Mouse (Mus musculus) midbrain, embryonic 15.5 days (tissue): ENCODE results near the gene Ankrd11. TPM values are rescaled to one million over a fixed set of nuclear protein-coding genes. Genes with fewer than 3 reads are reported as not detected.
"Not testable (repeated sequence)": the region's sequence is repeated elsewhere in the genome, so short reads cannot be mapped to it uniquely, and the experiment has no call there.

Experiments used
- ATAC-seq: fragments of 200-750 bp; cut with Nextera tagmentation; replicated peaks from 2 replicates; pipeline ENCODE4 v1.8.0; 2017; ENCODE audit warnings: moderate TSS enrichment
- H3K27ac ChIP-seq: fragments of 300-500 bp; sonication (generic); 2 replicates; pipeline ENCODE4 v1.5.1; 2015; ENCODE audit warnings: mild to moderate bottlenecking, inconsistent platforms
- H3K27me3 ChIP-seq: fragments of 300-500 bp; sonication (generic); replicated peaks from 2 replicates; pipeline ENCODE4 v1.6.1; 2015; ENCODE audit warnings: inconsistent platforms
- H3K36me3 ChIP-seq: fragments of 300-500 bp; sonication (generic); replicated peaks from 2 replicates; pipeline ENCODE4 v1.6.1; 2015; ENCODE audit warnings: inconsistent platforms
- H3K4me1 ChIP-seq: fragments of 300-500 bp; sonication (generic); 2 replicates; pipeline ENCODE4 v1.6.1; 2015; ENCODE audit warnings: inconsistent platforms
- H3K4me2 ChIP-seq: fragments of 300-500 bp; sonication (generic); 2 replicates; pipeline ENCODE4 v1.6.1; 2015; ENCODE audit warnings: inconsistent platforms, mild to moderate bottlenecking, moderate library complexity
- H3K4me3 ChIP-seq: fragments of 300-500 bp; sonication (generic); 2 replicates; pipeline ENCODE4 v1.5.1; 2015; ENCODE audit warnings: mild to moderate bottlenecking, inconsistent platforms
- H3K9ac ChIP-seq: fragments of 300-500 bp; sonication (generic); 2 replicates; pipeline ENCODE4 v1.6.1; 2015; ENCODE audit warnings: mild to moderate bottlenecking, inconsistent platforms
- H3K9me3 ChIP-seq: fragments of 300-500 bp; sonication (generic); 2 replicates; pipeline ENCODE4 v1.6.1; 2016; ENCODE audit warnings: inconsistent platforms
- WGBS: fragments of 180-500 bp; shearing (Covaris S2); methylation state at CpG from one replicate; pipeline ENCODE4 v1.1.7; 2015; ENCODE audit warnings: mixed read lengths; 5-methylcytosine and 5-hydroxymethylcytosine counted together
- polyA plus RNA-seq: library from polyadenylated mRNA; unstranded; fragments of >200 nt; fragmentation: Nextera tagmentation; extraction: Ambion mirVana; gene quantifications from 2 replicates; pipeline ENCODE4 v1.2.1, GENCODE M21; 2015

Gene Ankrd11
- polyA plus RNA-seq, 1 experiment from 2014 or later, result 69.4 TPM

GRCm38 (mm10) chr8:123037487-123037886 is 4.6 kb downstream of the Ankrd11 start:
- Histone ChIP-seq H3K36me3 (no peaks in the 10 kb centered on the region), H3K4me1 (peaks cover 33% of the 10 kb centered on the region), H3K27ac (no peak overlapping the region), H3K4me2 (no peak overlapping the region), H3K4me3 (no peak overlapping the region), H3K9ac (no peak overlapping the region), H3K27me3 (no peaks in the 10 kb centered on the region), H3K9me3 (no peaks in the 10 kb centered on the region)
- no peak for ATAC-seq
- WGBS, result 88% methylated on average over 11 of the region's 11 CpGs

GRCm38 (mm10) chr8:123036956-123037355 is 5.1 kb downstream of the Ankrd11 start:
- no peak for ATAC-seq
- Histone ChIP-seq H3K9ac (no peak overlapping the region), H3K27ac (no peak overlapping the region), H3K4me1 (peaks cover 33% of the 10 kb centered on the region), H3K4me3 (no peak overlapping the region), H3K36me3 (no peaks in the 10 kb centered on the region), H3K4me2 (no peak overlapping the region), H3K27me3 (no peaks in the 10 kb centered on the region), H3K9me3 (no peaks in the 10 kb centered on the region)
- 64% methylated on average over 3 of the region's 3 CpGs for WGBS

GRCm38 (mm10) chr8:123034171-123034570 is 7.9 kb downstream of the Ankrd11 start:
- Histone ChIP-seq H3K36me3 (no peaks in the 10 kb centered on the region), H3K27me3 (no peaks in the 10 kb centered on the region), H3K9ac (no peak overlapping the region), H3K27ac (no peak overlapping the region), H3K9me3 (no peaks in the 10 kb centered on the region), H3K4me1 (peaks cover 15% of the 10 kb centered on the region), H3K4me2 (no peak overlapping the region), H3K4me3 (no peak overlapping the region)
- WGBS, result 89% methylated on average over 6 of the region's 6 CpGs
- no peak for ATAC-seq

GRCm38 (mm10) chr8:123033431-123033830 is 8.6 kb downstream of the Ankrd11 start:
- no peak overlapping the region for H3K9ac ChIP-seq
- H3K4me1 ChIP-seq, result peaks cover 9% of the 10 kb centered on the region; the same call in 1 of the 2 replicates
- H3K27ac ChIP-seq, result no peak overlapping the region
- H3K4me2 ChIP-seq, result no peak overlapping the region
- H3K36me3 ChIP-seq, result no peaks in the 10 kb centered on the region
- no peak for ATAC-seq
- no peak overlapping the region for H3K4me3 ChIP-seq
- H3K9me3 ChIP-seq, result no peaks in the 10 kb centered on the region
- no peaks in the 10 kb centered on the region for H3K27me3 ChIP-seq

- H3K27me3 ChIP-seq, result no peaks in the 10 kb centered on the region
- H3K9me3 ChIP-seq, result no peaks in the 10 kb centered on the region
- H3K9ac ChIP-seq, result no peak overlapping the region
- no peak overlapping the region for H3K4me3 ChIP-seq
- no peak overlapping the region for H3K27ac ChIP-seq
- no peaks in the 10 kb centered on the region for H3K36me3 ChIP-seq
- H3K4me1 ChIP-seq, result peaks cover 7% of the 10 kb centered on the region; the same call in 1 of the 2 replicates
- ATAC-seq, result no peak
- no peak overlapping the region for H3K4me2 ChIP-seq
These were observed 9.3 kb downstream of the Ankrd11 start for GRCm38 (mm10) chr8:123032730-123033129.

GRCm38 (mm10) chr8:123031321-123031978 is 10.6 kb downstream of the Ankrd11 start:
- H3K4me1 ChIP-seq, result peaks cover 5% of the 10 kb centered on the region; the same call in 1 of the 2 replicates
- no peak overlapping the region for H3K9ac ChIP-seq
- ATAC-seq, result no peak
- H3K36me3 ChIP-seq, result no peaks in the 10 kb centered on the region
- no peak overlapping the region for H3K4me2 ChIP-seq
- H3K27me3 ChIP-seq, result no peaks in the 10 kb centered on the region
- no peak overlapping the region for H3K4me3 ChIP-seq
- no peaks in the 10 kb centered on the region for H3K9me3 ChIP-seq
- H3K27ac ChIP-seq, result no peak overlapping the region
- WGBS, result 85% methylated on average over 7 of the region's 7 CpGs

- not testable (repeated sequence) for H3K9ac ChIP-seq, H3K36me3 ChIP-seq, ATAC-seq, H3K4me2 ChIP-seq, H3K9me3 ChIP-seq, H3K27me3 ChIP-seq, H3K4me1 ChIP-seq, H3K4me3 ChIP-seq, H3K27ac ChIP-seq
- WGBS, result 88% methylated on average over 5 of the region's 5 CpGs
These were observed 12.0 kb downstream of the Ankrd11 start for GRCm38 (mm10) chr8:123030091-123030490.

GRCm38 (mm10) chr8:123027786-123028185 is 14.3 kb downstream of the Ankrd11 start:
- no peaks in the 10 kb centered on the region for H3K27me3 ChIP-seq
- no peak overlapping the region for H3K9ac ChIP-seq
- WGBS, result 91% methylated on average over 8 of the region's 8 CpGs
- H3K4me3 ChIP-seq, result no peak overlapping the region
- no peaks in the 10 kb centered on the region for H3K36me3 ChIP-seq
- no peaks in the 10 kb centered on the region for H3K9me3 ChIP-seq
- no peaks in the 10 kb centered on the region for H3K4me1 ChIP-seq
- no peak for ATAC-seq
- H3K27ac ChIP-seq, result no peak overlapping the region
- H3K4me2 ChIP-seq, result no peak overlapping the region

GRCm38 (mm10) chr8:123025951-123026351 is 16.1 kb downstream of the Ankrd11 start:
- no peaks in the 10 kb centered on the region for H3K27me3 ChIP-seq
- no peaks in the 10 kb centered on the region for H3K36me3 ChIP-seq
- H3K27ac ChIP-seq, result no peak overlapping the region
- H3K4me2 ChIP-seq, result no peak overlapping the region
- no peak for ATAC-seq
- H3K4me3 ChIP-seq, result no peak overlapping the region
- no peak overlapping the region for H3K9ac ChIP-seq
- no peaks in the 10 kb centered on the region for H3K9me3 ChIP-seq
- peaks cover 6% of the 10 kb centered on the region; the same call in 1 of the 2 replicates for H3K4me1 ChIP-seq
- WGBS, result 85% methylated on average over 3 of the region's 3 CpGs

GRCm38 (mm10) chr8:123024226-123024625 is 17.9 kb downstream of the Ankrd11 start:
- no peak for ATAC-seq
- Histone ChIP-seq H3K9ac (no peak overlapping the region), H3K36me3 (no peaks in the 10 kb centered on the region), H3K4me2 (no peak overlapping the region), H3K27me3 (no peaks in the 10 kb centered on the region), H3K27ac (no peak overlapping the region), H3K4me1 (peaks cover 11% of the 10 kb centered on the region), H3K4me3 (no peak overlapping the region), H3K9me3 (no peaks in the 10 kb centered on the region)
- 100% methylated on average over 2 of the region's 2 CpGs for WGBS

GRCm38 (mm10) chr8:123022727-123023126 is 19.4 kb downstream of the Ankrd11 start:
- no peak overlapping the region for H3K9ac ChIP-seq
- H3K36me3 ChIP-seq, result no peaks in the 10 kb centered on the region
- 85% methylated on average over 3 of the region's 3 CpGs for WGBS
- peaks cover 23% of the 10 kb centered on the region for H3K4me1 ChIP-seq
- no peak overlapping the region for H3K4me3 ChIP-seq
- H3K27ac ChIP-seq, result no peak overlapping the region
- no peak overlapping the region for H3K4me2 ChIP-seq
- no peaks in the 10 kb centered on the region for H3K27me3 ChIP-seq
- H3K9me3 ChIP-seq, result no peaks in the 10 kb centered on the region
- ATAC-seq, result no peak

- Histone ChIP-seq H3K27ac (no peak overlapping the region), H3K36me3 (no peaks in the 10 kb centered on the region), H3K4me1 (peaks cover 23% of the 10 kb centered on the region), H3K9me3 (no peaks in the 10 kb centered on the region), H3K4me3 (no peak overlapping the region), H3K4me2 (no peak overlapping the region), H3K27me3 (no peaks in the 10 kb centered on the region), H3K9ac (no peak overlapping the region)
- 66% methylated on average over 1 of the region's 1 CpGs for WGBS
- ATAC-seq, result no peak
These were observed 20.8 kb downstream of the Ankrd11 start for GRCm38 (mm10) chr8:123021259-123021658.

- H3K4me2 ChIP-seq, result no peak overlapping the region
- no peak for ATAC-seq
- no peak overlapping the region for H3K4me3 ChIP-seq
These were observed 21.2 kb downstream of the Ankrd11 start for GRCm38 (mm10) chr8:123020859-123021258.

More at GRCm38 (mm10) chr8:123020859-123021258, 21.2 kb downstream of the Ankrd11 start:
- Histone ChIP-seq H3K27me3 (no peaks in the 10 kb centered on the region), H3K27ac (no peak overlapping the region), H3K36me3 (no peaks in the 10 kb centered on the region), H3K9ac (no peak overlapping the region), H3K4me1 (peaks cover 23% of the 10 kb centered on the region), H3K9me3 (no peaks in the 10 kb centered on the region)
- WGBS, result 75% methylated on average over 2 of the region's 2 CpGs
